ENCODE assay signal across 19 mouse cellular contexts in genomic region chr13:63668576-63668975, GRCm38 (mm10).
DNase-seq lines count a peak whose midpoint lies in the region; ATAC-seq and TF ChIP-seq lines count a peak whose summit lies in the region.
"Had no signal": no experiment of that assay in that cellular context is flagged by ENCODE, and none has a peak within 500 bp of the region (broad histone marks: within the 10 kb centered on the region; RNA-seq: fewer than 3 reads in every experiment).

No protein-coding gene starts in this region.

- WGBS in cerebellum, adult 2 months: 57% methylated on average over 4 of the region's 4 CpGs
- WGBS in lung, postnatal 0 days: 25% methylated on average over 4 of the region's 4 CpGs
- WGBS in heart, embryonic 11.5 days (ENCODE audit: insufficient replicate concordance): 10% methylated on average over 4 of the region's 4 CpGs

- H3K9me3 ChIP-seq in lung, postnatal 0 days (ENCODE audit: low read length): no peaks in the 10 kb centered on the region
- H3K9me3 ChIP-seq in heart, embryonic 11.5 days (replicated peaks; ENCODE audit: control insufficient read depth, low read length): no peaks in the 10 kb centered on the region
- H3K9me3 ChIP-seq: heart, embryonic 12.5 days; neural tube, embryonic 13.5 days had no signal

- TF ChIP-seq EP300 in lung, postnatal 0 days (IDR thresholded peaks at IDR 0.05): no peak

- peak; percentile 5 to 13 for DNase-seq in cerebellum, postnatal 10 days
- no peak for DNase-seq in cerebellum, adult 2 months
- DNase-seq in lung, postnatal 0 days (ENCODE audit: low spot score): no peak
- no peak for DNase-seq in lung, postnatal 36 days
- DNase-seq in brain, embryonic 14.5 days (ENCODE audit: low read depth): peak; percentile 17
- peak; percentile 19 to 63 for DNase-seq in lung, postnatal 4 days
- DNase-seq in T-cell, adult 2 months (ENCODE audit: low spot score): no peak
- DNase-seq: adrenal gland, postnatal 25 days; forebrain, postnatal 0 days; gastrocnemius, postnatal 14 days; heart, postnatal 4 days; kidney, postnatal 4 days; layer of hippocampus, postnatal 36 days; thymus, postnatal 25 days had no signal

- no peaks in the 10 kb centered on the region for H3K36me3 ChIP-seq in lung, postnatal 0 days (ENCODE audit: insufficient read depth, low read length)
- H3K36me3 ChIP-seq in heart, embryonic 11.5 days (ENCODE audit: control insufficient read depth, insufficient read depth, low read length): no peaks in the 10 kb centered on the region
- H3K36me3 ChIP-seq: heart, embryonic 12.5 days; neural tube, embryonic 13.5 days had no signal

- H3K9ac ChIP-seq in lung, postnatal 0 days (replicated peaks; ENCODE audit: low read depth): no peak overlapping the region
- no peak overlapping the region for H3K9ac ChIP-seq in heart, embryonic 11.5 days (ENCODE audit: low read depth, low read length)
- H3K9ac ChIP-seq: forebrain, postnatal 0 days; heart, embryonic 12.5 days; liver, embryonic 14.5 days; neural tube, embryonic 13.5 days had no signal

- H3K27me3 ChIP-seq in cerebellum, adult 2 months (ENCODE audit: control insufficient read depth, insufficient read depth, low read length): no peaks in the 10 kb centered on the region
- no peaks in the 10 kb centered on the region for H3K27me3 ChIP-seq in lung, postnatal 0 days (replicated peaks; ENCODE audit: insufficient read depth, low read length)
- no peaks in the 10 kb centered on the region for H3K27me3 ChIP-seq in heart, embryonic 11.5 days (ENCODE audit: control insufficient read depth, insufficient read depth, low read length)
- H3K27me3 ChIP-seq: heart, embryonic 12.5 days had no signal

- no peak for TF ChIP-seq CTCF in cerebellum, adult 2 months (IDR thresholded peaks at IDR 0.05; ENCODE audit: borderline replicate concordance, insufficient read depth, low read depth, low read length)
- TF ChIP-seq CTCF in lung, postnatal 0 days (IDR thresholded peaks at IDR 0.05): no peak; the same call in 1 of the 2 replicates
- TF ChIP-seq CTCF in brain, embryonic 14.5 days (IDR thresholded peaks at IDR 0.05; ENCODE audit: borderline replicate concordance, extremely low read depth, insufficient read depth, insufficient read length): no peak

- H3K27ac ChIP-seq in cerebellum, adult 2 months (ENCODE audit: insufficient read depth, low read length): no peak overlapping the region
- H3K27ac ChIP-seq in lung, postnatal 0 days (ENCODE audit: low read length): no peak overlapping the region
- no peak overlapping the region for H3K27ac ChIP-seq in heart, embryonic 11.5 days (ENCODE audit: low read depth, low read length)
- H3K27ac ChIP-seq: liver, embryonic 14.5 days; neural tube, embryonic 13.5 days had no signal

- peaks cover 5% of the 10 kb centered on the region; the same call in 1 of the 2 replicates for H3K4me1 ChIP-seq in cerebellum, adult 2 months (ENCODE audit: control insufficient read depth, insufficient read depth, low read length)
- H3K4me1 ChIP-seq in lung, postnatal 0 days (ENCODE audit: insufficient read depth, low read depth, low read length): no peaks in the 10 kb centered on the region; the same call in 1 of the 2 replicates
- no peaks in the 10 kb centered on the region for H3K4me1 ChIP-seq in heart, embryonic 11.5 days (ENCODE audit: control insufficient read depth, insufficient read depth, low read length)

- peak; percentile 19; the same call in 1 of the 2 replicates for ATAC-seq in lung, postnatal 0 days
- ATAC-seq in heart, embryonic 11.5 days (replicated peaks; ENCODE audit: insufficient number of reproducible peaks, low FRiP score, low TSS enrichment): no peak
- ATAC-seq: activated CD4-positive, CD25-positive, alpha-beta regulatory T cell, adult 4 months; forebrain, postnatal 0 days had no signal

- H3K4me2 ChIP-seq in lung, postnatal 0 days (replicated peaks; ENCODE audit: low read depth, low read length): no peak overlapping the region
- H3K4me2 ChIP-seq in heart, embryonic 11.5 days: no peak overlapping the region
- H3K4me2 ChIP-seq: heart, embryonic 12.5 days; neural tube, embryonic 13.5 days had no signal

- TF ChIP-seq POLR2A in cerebellum, adult 2 months (IDR thresholded peaks at IDR 0.05; ENCODE audit: borderline replicate concordance, insufficient read depth, low read length): no peak
- TF ChIP-seq POLR2A in brain, embryonic 14.5 days (IDR thresholded peaks at IDR 0.05; ENCODE audit: borderline replicate concordance, extremely low read depth, insufficient read depth, insufficient read length, poor library complexity, severe bottlenecking): no peak

- H3K4me3 ChIP-seq in cerebellum, adult 2 months (replicated peaks; ENCODE audit: insufficient read depth, low read depth, low read length): no peak overlapping the region
- H3K4me3 ChIP-seq in lung, postnatal 0 days (ENCODE audit: low read depth, low read length): no peak overlapping the region
- H3K4me3 ChIP-seq in heart, embryonic 11.5 days (ENCODE audit: low read depth, low read length): no peak overlapping the region
- H3K4me3 ChIP-seq: heart, embryonic 12.5 days; neural tube, embryonic 13.5 days had no signal

Comparison
In these comparisons a context has a peak if more than half of its experiments do, and no peak if none do; other contexts are left out.
1. DNase-seq: peak in cerebellum, postnatal 10 days (2 of 2), brain, embryonic 14.5 days (single experiment) and lung, postnatal 4 days (2 of 2); none in cerebellum, adult 2 months (0 of 2), lung, postnatal 0 days (single experiment), lung, postnatal 36 days (single experiment) and T-cell, adult 2 months (single experiment).